Mouse (Mus musculus) heart, postnatal 0 days (tissue): ENCODE data around the gene Fam78b. TPM values are rescaled to one million over a fixed set of nuclear protein-coding genes. Genes with fewer than 3 reads are reported as not detected.

Source experiments
- ATAC-seq: fragments of 200-750 bp; cut with Nextera tagmentation; 2 replicates; pipeline ENCODE4 v1.8.0; 2017; ENCODE audit warnings: low read depth, moderate number of reproducible peaks, moderate library complexity; ENCODE audit not compliant: insufficient read depth
- DNase-seq: peaks from one replicate; pipeline ENCODE4 v3.0.0-alpha.2; 2016; ENCODE audit warnings: low spot score
- H3K27ac ChIP-seq: fragments of 300-500 bp; sonication (generic); 2 replicates; pipeline ENCODE4 v1.5.1; 2014; ENCODE audit warnings: low read depth, mild to moderate bottlenecking
- H3K27me3 ChIP-seq: fragments of 300-500 bp; sonication (generic); 2 replicates; pipeline ENCODE4 v1.6.1; 2014; ENCODE audit warnings: low read length, mixed read lengths; ENCODE audit not compliant: control insufficient read depth, insufficient read depth
- H3K36me3 ChIP-seq: fragments of 300-500 bp; sonication (generic); replicated peaks from 2 replicates; pipeline ENCODE4 v1.6.1; 2014; ENCODE audit warnings: low read length, mixed read lengths; ENCODE audit not compliant: control insufficient read depth, insufficient read depth
- H3K4me1 ChIP-seq: fragments of 300-500 bp; sonication (generic); 2 replicates; pipeline ENCODE4 v1.6.1; 2014; ENCODE audit warnings: antibody characterized with exemption; ENCODE audit not compliant: control insufficient read depth, insufficient read depth
- H3K4me2 ChIP-seq: fragments of 300-500 bp; sonication (generic); 2 replicates; pipeline ENCODE4 v1.6.1; 2014; ENCODE audit warnings: low read depth, mild to moderate bottlenecking, low read length, moderate library complexity
- H3K4me3 ChIP-seq: fragments of 300-500 bp; sonication (generic); 2 replicates; pipeline ENCODE4 v1.5.1; 2014; ENCODE audit warnings: low read depth, low read length
- H3K9ac ChIP-seq: fragments of 300-500 bp; sonication (generic); replicated peaks from 2 replicates; pipeline ENCODE4 v1.6.1; 2014; ENCODE audit warnings: low read depth, low read length, mixed read lengths
- H3K9me3 ChIP-seq: fragments of 300-500 bp; sonication (generic); replicated peaks from 2 replicates; pipeline ENCODE4 v1.6.1; 2016; ENCODE audit warnings: low read length; ENCODE audit not compliant: control insufficient read depth
- CTCF ChIP-seq: IDR thresholded peaks from 2 replicates; pipeline ENCODE4 v1.5.1; 2016; ENCODE audit warnings: antibody characterized with exemption, control low read depth, low read depth
- EP300 ChIP-seq: IDR thresholded peaks from 2 replicates; pipeline ENCODE4 v1.6.1; 2016; ENCODE audit warnings: antibody characterized with exemption, low read depth
- WGBS: fragments of 180-500 bp; shearing (Covaris S2); extraction: QIAGEN DNeasy Blood & Tissue Kit; methylation state at CpG from one replicate; pipeline ENCODE4 v1.1.7; 2014; 5-methylcytosine and 5-hydroxymethylcytosine counted together
- polyA plus RNA-seq: library from polyadenylated mRNA; unstranded; fragments of >200 nt; fragmentation: Nextera tagmentation; extraction: Ambion mirVana; gene quantifications from 2 replicates; pipeline ENCODE4 v1.2.1, GENCODE M21; 2015
- total RNA-seq: library from RNA; depleted of rRNA; stranded (reverse); fragments of >200 nt; gene quantifications from 2 replicates; pipeline ENCODE4 v1.2.3, GENCODE M21; 2014; ENCODE audit warnings: low replicate concordance

The Fam78b gene
- total and polyA plus RNA-seq, 2 experiments from 2014 or later = 0.63 to 5.6 TPM

DNA sequence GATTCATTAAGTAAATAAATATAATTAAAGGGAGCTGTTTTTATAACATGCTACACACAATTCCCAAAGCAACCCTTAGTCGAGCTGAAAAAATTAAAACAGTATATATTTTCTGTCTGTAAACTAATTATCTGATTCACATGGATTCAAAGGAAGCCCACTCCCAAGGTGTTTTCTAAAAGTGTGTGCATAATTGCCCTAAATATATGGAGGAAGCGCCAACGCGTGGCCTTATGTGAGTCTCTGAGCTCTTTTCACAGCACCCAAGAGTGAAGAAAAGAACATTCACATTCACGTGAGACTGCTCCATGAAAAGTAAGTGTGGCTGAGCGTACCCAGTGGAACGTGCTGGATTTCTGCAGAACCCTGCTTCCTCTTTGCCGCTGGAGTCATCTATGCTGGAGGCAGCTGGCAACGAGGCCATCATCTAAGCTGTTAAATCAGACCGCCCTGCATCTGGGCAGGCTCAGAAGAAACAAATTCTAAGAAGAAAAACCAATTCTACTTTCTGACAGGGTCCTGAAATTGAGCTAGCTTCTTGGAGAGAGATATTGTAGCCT is 93.5 kb downstream of the Fam78b start:
- ATAC-seq (no peak), DNase-seq (no peak)
- no peaks in the 10 kb centered on the region for H3K4me1 ChIP-seq
- no peak overlapping the region for H3K27ac ChIP-seq
- H3K36me3 ChIP-seq = no peaks in the 10 kb centered on the region
- no peak overlapping the region for H3K9ac ChIP-seq
- H3K4me3 ChIP-seq = no peak overlapping the region
- no peaks in the 10 kb centered on the region for H3K9me3 ChIP-seq
- no peak overlapping the region for H3K4me2 ChIP-seq
- TF ChIP-seq CTCF = no peak
- TF ChIP-seq EP300 = no peak
- 73% methylated on average over 10 of the region's 10 CpGs for WGBS
- no peaks in the 10 kb centered on the region for H3K27me3 ChIP-seq

DNA sequence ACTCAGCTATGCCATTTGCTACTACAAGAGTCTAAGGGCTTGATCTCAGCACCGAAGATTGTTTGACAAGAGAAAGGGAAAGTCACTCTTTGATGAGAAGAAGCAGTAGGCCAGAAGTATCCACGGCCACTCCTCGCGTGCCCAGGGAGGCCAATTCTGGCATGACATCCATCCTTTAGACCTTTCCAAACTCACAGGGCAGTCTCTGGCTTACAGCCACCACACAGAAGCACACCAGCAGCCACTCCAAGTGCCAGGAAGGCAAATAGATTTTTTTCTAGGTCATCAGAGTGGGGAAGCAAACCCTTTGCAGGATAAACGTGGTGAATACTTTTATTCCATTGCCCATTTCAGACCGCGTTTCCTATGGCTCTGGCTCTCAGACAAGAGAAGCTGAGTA is 97.5 kb downstream of the Fam78b start:
- Histone ChIP-seq H3K27ac (no peak overlapping the region), H3K9me3 (no peaks in the 10 kb centered on the region), H3K4me1 (no peaks in the 10 kb centered on the region), H3K4me3 (no peak overlapping the region), H3K4me2 (no peak overlapping the region), H3K27me3 (no peaks in the 10 kb centered on the region), H3K36me3 (no peaks in the 10 kb centered on the region), H3K9ac (no peak overlapping the region)
- TF ChIP-seq EP300 (no peak), CTCF (no peak)
- WGBS = 81% methylated on average over 7 of the region's 7 CpGs
- DNase-seq (no peak), ATAC-seq (no peak)

DNA sequence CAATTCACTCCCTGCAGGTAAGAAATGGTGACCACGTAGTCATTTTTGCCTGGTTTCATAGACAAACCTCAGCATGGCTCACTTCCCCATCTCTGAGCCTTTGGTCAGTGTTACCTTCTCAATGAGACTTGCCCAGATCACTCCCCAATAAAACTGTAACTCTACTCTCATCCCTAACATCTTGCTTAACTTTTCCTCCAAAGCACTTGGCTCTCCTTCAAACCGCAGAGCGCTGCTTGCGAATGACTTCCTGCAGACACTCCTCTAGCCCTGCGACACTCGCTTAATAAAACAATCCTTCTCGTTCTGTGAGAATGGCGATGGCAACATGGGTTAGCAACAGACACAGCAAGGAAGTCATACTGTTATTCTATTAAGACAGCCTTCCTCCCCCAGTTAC is 100.8 kb downstream of the Fam78b start:
- WGBS = 71% methylated on average over 8 of the region's 8 CpGs
- Histone ChIP-seq H3K9ac (no peak overlapping the region), H3K36me3 (no peaks in the 10 kb centered on the region), H3K9me3 (no peaks in the 10 kb centered on the region), H3K4me2 (no peak overlapping the region; the same call in 1 of the 2 replicates), H3K27ac (no peak overlapping the region), H3K27me3 (no peaks in the 10 kb centered on the region), H3K4me3 (no peak overlapping the region), H3K4me1 (no peaks in the 10 kb centered on the region)
- TF ChIP-seq CTCF = no peak
- TF ChIP-seq EP300 = no peak
- DNase-seq (no peak), ATAC-seq (no peak)

DNA sequence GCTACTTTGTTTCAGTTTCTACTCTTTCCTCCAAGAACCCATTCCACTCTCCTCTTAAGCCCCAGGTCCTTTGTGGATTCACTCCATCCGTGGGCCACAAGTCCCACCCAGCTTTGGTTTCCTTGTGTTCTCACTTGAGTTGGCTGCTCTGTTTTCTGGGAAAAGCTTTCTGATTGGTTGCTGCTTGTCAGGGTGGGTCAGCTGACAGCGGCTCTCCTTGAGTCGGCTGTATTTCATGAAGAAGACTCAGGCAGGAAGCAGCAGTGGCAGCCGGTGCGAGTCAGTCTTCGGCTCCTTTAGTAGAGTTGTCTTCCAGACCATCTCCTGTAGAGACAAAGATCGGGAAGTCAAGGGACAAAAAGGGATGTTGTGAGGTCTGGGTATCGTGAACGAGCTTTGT is 101.3 kb downstream of the Fam78b start:
- DNase-seq = no peak
- Histone ChIP-seq H3K27me3 (no peaks in the 10 kb centered on the region), H3K9me3 (no peaks in the 10 kb centered on the region), H3K4me2 (no peak overlapping the region; the same call in 1 of the 2 replicates), H3K4me1 (no peaks in the 10 kb centered on the region), H3K36me3 (no peaks in the 10 kb centered on the region), H3K9ac (no peak overlapping the region), H3K4me3 (no peak overlapping the region), H3K27ac (no peak overlapping the region)
- no peak for ATAC-seq
- 62% methylated on average over 9 of the region's 9 CpGs for WGBS
- TF ChIP-seq CTCF = no peak
- TF ChIP-seq EP300 = no peak

DNA sequence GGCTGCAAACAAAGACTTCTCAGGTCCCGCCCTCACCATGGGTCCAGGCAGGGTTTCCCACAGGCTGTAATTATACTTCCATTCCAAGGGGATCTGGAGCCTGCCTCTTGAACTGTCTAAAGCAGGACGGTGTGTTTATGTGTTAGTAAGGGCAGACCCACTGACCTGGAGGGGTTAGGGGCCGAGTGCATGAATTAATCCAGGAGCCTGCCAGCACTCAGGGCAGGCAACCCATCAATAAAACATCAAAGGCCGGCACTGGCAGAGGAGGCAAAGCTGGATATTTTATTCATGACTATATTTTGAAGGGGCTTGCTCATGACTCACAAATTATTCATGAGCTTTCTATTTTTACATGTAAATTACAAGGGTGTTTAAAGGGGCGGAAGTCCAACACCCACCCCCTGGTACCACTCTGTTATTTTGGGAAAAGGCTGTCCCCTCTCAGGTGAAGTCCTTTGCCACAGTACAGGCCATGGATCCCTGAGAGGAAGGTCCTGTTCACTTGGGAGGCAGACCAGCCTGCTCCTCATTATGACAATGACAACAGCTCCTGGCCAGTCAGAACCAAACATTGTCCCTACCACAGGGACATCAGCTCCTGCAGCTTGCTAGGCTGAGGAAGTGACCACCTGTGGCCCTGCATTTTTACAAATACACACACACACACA is 103.9 kb downstream of the Fam78b start:
- H3K9ac ChIP-seq = no peak overlapping the region
- no peak overlapping the region for H3K27ac ChIP-seq
- DNase-seq (no peak), ATAC-seq (no peak)
- no peaks in the 10 kb centered on the region for H3K9me3 ChIP-seq
- 65% methylated on average over 5 of the region's 5 CpGs for WGBS
- H3K4me3 ChIP-seq = no peak overlapping the region
- no peaks in the 10 kb centered on the region for H3K27me3 ChIP-seq
- no peaks in the 10 kb centered on the region for H3K4me1 ChIP-seq
- no peak overlapping the region for H3K4me2 ChIP-seq
- no peaks in the 10 kb centered on the region for H3K36me3 ChIP-seq
- no peak for TF ChIP-seq EP300
- TF ChIP-seq CTCF = no peak

DNA sequence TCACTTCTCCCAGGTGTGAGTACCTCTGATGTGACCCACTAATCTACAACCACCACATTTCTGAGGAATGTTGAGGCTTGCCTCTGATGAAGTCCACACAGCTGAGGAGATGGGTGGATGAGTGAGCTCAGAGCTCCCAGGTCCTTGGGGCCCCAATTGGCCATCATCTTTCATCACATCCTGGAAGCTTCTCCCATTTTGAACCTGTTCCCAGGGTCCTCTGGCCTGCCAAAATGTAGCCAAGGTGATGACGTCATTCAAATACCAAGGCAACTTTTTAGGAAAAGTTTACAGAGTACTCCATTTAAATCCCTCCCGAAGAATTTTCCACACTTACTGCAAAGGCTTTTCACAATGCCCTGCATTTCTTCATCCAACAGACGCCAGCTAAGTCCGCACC is 104.7 kb downstream of the Fam78b start:
- WGBS = 65% methylated on average over 4 of the region's 4 CpGs
- no peak overlapping the region for H3K9ac ChIP-seq

More for the DNA sequence above, 104.7 kb downstream of the Fam78b start:
- H3K9me3 ChIP-seq = no peaks in the 10 kb centered on the region
- no peaks in the 10 kb centered on the region for H3K27me3 ChIP-seq
- no peak overlapping the region for H3K4me2 ChIP-seq
- no peak overlapping the region for H3K4me3 ChIP-seq
- ATAC-seq = no peak
- no peak for DNase-seq
- H3K4me1 ChIP-seq = no peaks in the 10 kb centered on the region
- H3K27ac ChIP-seq = no peak overlapping the region
- no peaks in the 10 kb centered on the region for H3K36me3 ChIP-seq
- TF ChIP-seq EP300 = no peak
- no peak for TF ChIP-seq CTCF
